Mouse (Mus musculus) MEL (cell line): Measurements from ENCODE around the gene Rspo4. TPM values are rescaled to one million over a fixed set of nuclear protein-coding genes. Genes with fewer than 3 reads are reported as not detected.

ENCODE experiments used
- DNase-seq: peaks from one replicate; pipeline ENCODE4 v3.0.0; 2011; ENCODE audit warnings: low read depth, low spot score
- H3K27ac ChIP-seq: 2 replicates; pipeline ENCODE4 v1.5.1; 2012; ENCODE audit warnings: low read depth, mild to moderate bottlenecking, control low read depth, low read length, moderate library complexity; ENCODE audit not compliant: control insufficient read depth
- H3K27me3 ChIP-seq, 2 experiments: fragments of 150-350 bp in 1 of 2; sonication (generic) in 1 of 2; 2 replicates each; pipeline ENCODE4 v1.6.1; 2012; ENCODE audit warnings: low read length in 2 of 2, mild to moderate bottlenecking in 2 of 2, improper control_type of control experiment in 1 of 2, moderate library complexity in 1 of 2; ENCODE audit not compliant: insufficient read depth in 2 of 2, control insufficient read depth in 1 of 2
- H3K36me3 ChIP-seq, 2 experiments: 2 replicates each; pipeline ENCODE4 v1.6.1; 2012 to 2014; ENCODE audit warnings: low read length in 2 of 2, improper control_type of control experiment in 1 of 2, inconsistent platforms in 1 of 2, mild to moderate bottlenecking in 1 of 2; ENCODE audit not compliant: insufficient read depth in 2 of 2, control insufficient read depth in 1 of 2
- H3K4me1 ChIP-seq, 2 experiments: fragments of 150-350 bp in 1 of 2; sonication (generic) in 1 of 2; 2 replicates each; pipeline ENCODE4 v1.6.1; 2012; ENCODE audit warnings: low read length in 2 of 2, improper control_type of control experiment in 1 of 2, mild to moderate bottlenecking in 1 of 2; ENCODE audit not compliant: insufficient read depth in 2 of 2, control insufficient read depth in 1 of 2
- H3K4me3 ChIP-seq, 2 experiments: fragments of 150-350 bp in 1 of 2; sonication (generic) in 1 of 2; 2 replicates each; pipeline ENCODE4 v1.5.1; 2012; ENCODE audit warnings: low read depth in 2 of 2, low read length in 2 of 2, mild to moderate bottlenecking in 2 of 2, moderate library complexity in 2 of 2, control low read depth in 1 of 2, improper control_type of control experiment in 1 of 2; ENCODE audit not compliant: control insufficient read depth in 1 of 2, insufficient read depth in 1 of 2
- H3K79me2 ChIP-seq: 2 replicates; pipeline ENCODE4 v1.6.1; 2012; ENCODE audit warnings: mild to moderate bottlenecking, low read length, moderate library complexity; ENCODE audit not compliant: control insufficient read depth, poor library complexity, insufficient read depth
- H3K9ac ChIP-seq: 2 replicates; pipeline ENCODE4 v1.6.1; 2012; ENCODE audit warnings: low read depth, mild to moderate bottlenecking, control low read depth, low read length, moderate library complexity; ENCODE audit not compliant: control insufficient read depth, poor library complexity, severe bottlenecking
- H3K9me3 ChIP-seq: fragments of 150-350 bp; sonication (generic); replicated peaks from 2 replicates; pipeline ENCODE4 v1.6.1; 2012; ENCODE audit warnings: mild to moderate bottlenecking, low read length, improper control_type of control experiment, moderate library complexity; ENCODE audit not compliant: insufficient read depth
- BHLHE40 ChIP-seq: IDR thresholded peaks from 2 replicates; pipeline ENCODE4 v1.6.1; 2012; ENCODE audit warnings: low read depth, mild to moderate bottlenecking, inconsistent platforms, low read length, improper control_type of control experiment, borderline replicate concordance
- E2F4 ChIP-seq: IDR thresholded peaks from 2 replicates; pipeline ENCODE4 v1.6.1; 2011; ENCODE audit warnings: low read depth, low read length, improper control_type of control experiment, borderline replicate concordance
- ELF1 ChIP-seq: IDR thresholded peaks from 2 replicates; pipeline ENCODE4 v1.6.1; 2014; ENCODE audit warnings: low read depth, mild to moderate bottlenecking, inconsistent platforms, low read length, improper control_type of control experiment, moderate library complexity
- ETS1 ChIP-seq: IDR thresholded peaks from 2 replicates; pipeline ENCODE4 v1.6.1; 2012; ENCODE audit warnings: low read depth, mild to moderate bottlenecking, inconsistent platforms, low read length, improper control_type of control experiment, moderate library complexity
- GATA1 ChIP-seq: IDR thresholded peaks from 2 replicates; pipeline ENCODE4 v1.6.1; 2011; ENCODE audit warnings: low read depth, low read length, improper control_type of control experiment
- KAT2A ChIP-seq: conservative IDR thresholded peaks from 2 replicates; pipeline ENCODE4 v1.6.1; 2012; ENCODE audit warnings: low read depth, low read length, improper control_type of control experiment, inconsistent platforms
- MAFK ChIP-seq: IDR thresholded peaks from 2 replicates; pipeline ENCODE4 v1.6.1; 2011; ENCODE audit warnings: low read depth, mild to moderate bottlenecking, low read length, improper control_type of control experiment, borderline replicate concordance
- MAX ChIP-seq: IDR thresholded peaks from 2 replicates; pipeline ENCODE4 v1.6.1; 2011; ENCODE audit warnings: low read length, improper control_type of control experiment
- MEF2A ChIP-seq: IDR thresholded peaks from 2 replicates; pipeline ENCODE4 v1.6.1; 2014; ENCODE audit warnings: low read depth, mild to moderate bottlenecking, inconsistent platforms, low read length, improper control_type of control experiment; ENCODE audit not compliant: poor library complexity, insufficient replicate concordance, severe bottlenecking; ENCODE audit errors: extremely low read depth
- MXI1 ChIP-seq: IDR thresholded peaks from 2 replicates; pipeline ENCODE4 v1.6.1; 2011; ENCODE audit warnings: mild to moderate bottlenecking, low read depth, low read length, improper control_type of control experiment
- MYC ChIP-seq: IDR thresholded peaks from 2 replicates; pipeline ENCODE4 v1.6.1; 2011; ENCODE audit warnings: low read depth, mild to moderate bottlenecking, low read length, improper control_type of control experiment, moderate library complexity
- POLR2AphosphoS5 ChIP-seq: IDR thresholded peaks from 2 replicates; pipeline ENCODE4 v1.6.1; 2012; ENCODE audit warnings: low read depth, borderline replicate concordance, mild to moderate bottlenecking, inconsistent platforms, low read length, moderate library complexity, mixed read lengths
- SIN3A ChIP-seq: IDR thresholded peaks from 2 replicates; pipeline ENCODE4 v1.6.1; 2012; ENCODE audit warnings: low read length, improper control_type of control experiment, inconsistent platforms
- TAL1 ChIP-seq: IDR thresholded peaks from 2 replicates; pipeline ENCODE4 v1.6.1; 2012; ENCODE audit warnings: mild to moderate bottlenecking, inconsistent platforms, low read length, moderate library complexity, mixed read lengths
- TBP ChIP-seq: IDR thresholded peaks from 2 replicates; pipeline ENCODE4 v1.8.0; 2011; ENCODE audit warnings: low read depth, low read length, improper control_type of control experiment
- ZC3H11A ChIP-seq: IDR thresholded peaks from 2 replicates; pipeline ENCODE4 v1.6.1; 2012; ENCODE audit warnings: low read depth, mild to moderate bottlenecking, inconsistent platforms, low read length, improper control_type of control experiment
- polyA plus RNA-seq, 2 experiments: library from polyadenylated mRNA; stranded (reverse) in 1 of 2; unstranded in 1 of 2; fragments of >175 nt in 1 of 2; fragments of >200 nt in 1 of 2; gene quantifications; 2 replicates each; pipeline versions ENCODE4 v1.2.1 to v1.2.4; 2012; ENCODE audit warnings: low replicate concordance in 2 of 2, low read depth in 1 of 2; ENCODE audit not compliant: insufficient read length in 2 of 2, insufficient read depth in 1 of 2, missing spikeins in 1 of 2
- total RNA-seq: library from RNA; depleted of rRNA; stranded (reverse); fragments of 300-350 nt; gene quantifications from 2 replicates; pipeline ENCODE4 v1.2.3, GENCODE M21; 2012; rRNA removed

The Rspo4 gene
- total and polyA plus RNA-seq, 3 experiments = not detected

- Histone ChIP-seq H3K27ac (no peak overlapping the region), H3K27me3 (peaks cover 0 to 4% of the 10 kb centered on the region in 2 experiments; a peak in 2 of 4 replicates), H3K4me1 (no peaks in the 10 kb centered on the region), H3K9ac (no peak overlapping the region), H3K9me3 (no peaks in the 10 kb centered on the region), H3K79me2 (no peaks in the 10 kb centered on the region), H3K4me3 (no peak overlapping the region), H3K36me3 (no peaks in the 10 kb centered on the region)
- TF ChIP-seq MAFK (no peak), MYC (no peak), TBP (no peak), MXI1 (no peak), SIN3A (no peak), TAL1 (no peak), BHLHE40 (no peak)
- no peak for DNase-seq
Measured at GRCm38 (mm10) chr2:151921068-151921467, 78.3 kb downstream of the Rspo4 start.

DNA sequence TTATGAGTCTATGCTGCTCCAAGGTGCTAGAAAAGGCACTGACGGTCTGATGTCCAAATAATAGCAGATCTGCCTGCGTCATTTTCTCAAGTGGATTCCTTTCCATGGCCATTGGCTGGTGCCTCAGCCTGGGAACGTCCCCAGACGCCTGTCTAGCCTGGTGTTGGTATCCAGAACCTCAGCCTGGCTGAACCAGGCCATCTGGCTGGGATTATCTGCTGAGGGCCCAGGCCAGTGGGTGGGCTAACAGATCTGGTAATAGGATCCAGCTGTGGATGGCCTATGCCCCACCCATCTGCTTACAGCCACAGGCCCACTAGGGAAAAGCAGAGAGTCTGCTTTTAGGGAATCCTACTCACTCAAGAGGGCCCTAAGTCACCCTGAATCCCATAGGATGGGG is 78.9 kb downstream of the Rspo4 start:
- TF ChIP-seq MEF2A (no peak), ELF1 (no peak), ETS1 (no peak), MAX (no peak), KAT2A (no peak), ZC3H11A (no peak), GATA1 (no peak), POLR2AphosphoS5 (no peak), E2F4 (no peak), BHLHE40 (no peak)
- no peak for DNase-seq
- H3K9ac ChIP-seq = no peak overlapping the region
- H3K9me3 ChIP-seq = no peaks in the 10 kb centered on the region
- no peak overlapping the region for H3K4me3 ChIP-seq
- no peak overlapping the region for H3K27ac ChIP-seq
- no peaks in the 10 kb centered on the region for H3K4me1 ChIP-seq
- H3K36me3 ChIP-seq = no peaks in the 10 kb centered on the region
- no peaks in the 10 kb centered on the region for H3K79me2 ChIP-seq
- peaks cover 0 to 4% of the 10 kb centered on the region in 2 experiments; a peak in 2 of 4 replicates for H3K27me3 ChIP-seq

Other genes starting within 250 kb of the Rspo4 start
- gene Snph, start 210.3 kb upstream of the Rspo4 start, total RNA-seq = not detected in 2 replicates
- gene Snph, start 210.3 kb upstream of the Rspo4 start, polyA plus RNA-seq = not detected
- not detected in 2 replicates for gene Rad21l, start 174.4 kb upstream of the Rspo4 start, total RNA-seq
- not detected for gene Rad21l, start 174.4 kb upstream of the Rspo4 start, polyA plus RNA-seq
- gene Tmem74b, start 140.9 kb upstream of the Rspo4 start, total RNA-seq = not detected in 2 replicates
- not detected for gene Tmem74b, start 140.9 kb upstream of the Rspo4 start, polyA plus RNA-seq
- gene Psmf1, start 98.7 kb upstream of the Rspo4 start, total RNA-seq = 46.5 and 60.2 TPM in 2 replicates
- 100 to 1,000 TPM in 1 of 2 experiments, not detected in 1; 112 TPM for gene Psmf1, start 98.7 kb upstream of the Rspo4 start, polyA plus RNA-seq
- not detected in 2 replicates for gene Angpt4, start 68.3 kb downstream of the Rspo4 start, total RNA-seq
- gene Angpt4, start 68.3 kb downstream of the Rspo4 start, polyA plus RNA-seq = not detected
- 5.7 TPM in 2 replicates for gene Fam110a, start 137.3 kb downstream of the Rspo4 start, total RNA-seq
- gene Fam110a, start 137.3 kb downstream of the Rspo4 start, polyA plus RNA-seq = 10 to 100 TPM in 1 of 2 experiments, not detected in 1; 10.8 TPM
- gene Slc52a3, start 153.6 kb downstream of the Rspo4 start, total RNA-seq = 11.1 and 14.8 TPM in 2 replicates
- 10 to 100 TPM in 1 of 2 experiments, not detected in 1; 17.0 TPM for gene Slc52a3, start 153.6 kb downstream of the Rspo4 start, polyA plus RNA-seq
- gene Scrt2, start 238.6 kb downstream of the Rspo4 start, total RNA-seq = not detected in 2 replicates
- not detected for gene Scrt2, start 238.6 kb downstream of the Rspo4 start, polyA plus RNA-seq